In the genomic region with DNA sequence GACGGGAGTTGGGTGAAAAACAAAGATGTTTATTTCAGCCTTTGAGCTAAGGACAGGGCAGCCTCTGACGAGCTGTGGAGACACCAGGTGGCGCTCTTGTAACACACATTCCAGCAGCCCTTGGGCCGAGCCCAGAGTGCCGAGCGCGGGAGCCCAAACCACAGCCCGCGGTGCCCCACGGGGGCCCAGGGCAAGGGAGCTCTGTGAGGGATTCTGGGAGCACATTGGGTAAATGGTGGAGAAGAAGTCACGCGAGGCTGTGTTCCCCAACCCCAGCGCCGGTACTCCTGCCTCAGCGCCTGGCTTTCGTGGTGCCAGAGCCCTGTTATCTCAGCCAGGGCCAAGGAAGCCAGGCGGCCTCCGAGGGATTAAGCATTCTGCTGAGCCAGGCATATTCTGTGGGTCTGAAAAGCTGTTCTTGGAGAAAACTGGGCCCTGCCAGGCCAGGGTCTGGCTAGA, we compare ENCODE assay signal across 8 mouse cellular contexts. TPM values are rescaled to one million over a fixed set of nuclear protein-coding genes. Genes with fewer than 3 reads are reported as not detected.
A peak's percentile ranks its signal among the peaks of the same experiment; 100 is the strongest.
DNase-seq lines count a peak whose midpoint lies in the region; ATAC-seq and TF ChIP-seq lines count a peak whose summit lies in the region.

No protein-coding gene starts in this region.

- no peaks in the 10 kb centered on the region for H3K9me3 ChIP-seq in heart, embryonic 10.5 days
- H3K9me3 ChIP-seq in kidney, embryonic 14.5 days (ENCODE audit: control insufficient read depth, low read length), result no peaks in the 10 kb centered on the region
- no peaks in the 10 kb centered on the region for H3K9me3 ChIP-seq in limb, embryonic 15.5 days

- H3K4me1 ChIP-seq in bone marrow macrophage, adult 2 months (ENCODE audit: control insufficient read depth, insufficient read depth, low read length), result no peaks in the 10 kb centered on the region
- H3K4me1 ChIP-seq in embryonic fibroblast, embryonic 13.5 days (ENCODE audit: control insufficient read depth, insufficient read depth, low read length), result peaks cover 10% of the 10 kb centered on the region; the same call in 1 of the 2 replicates
- peaks cover 34% of the 10 kb centered on the region for H3K4me1 ChIP-seq in heart, embryonic 10.5 days
- H3K4me1 ChIP-seq in kidney, embryonic 14.5 days (ENCODE audit: control insufficient read depth, insufficient read depth, low read length), result peaks cover 16% of the 10 kb centered on the region
- peaks cover 38% of the 10 kb centered on the region for H3K4me1 ChIP-seq in limb, embryonic 15.5 days

- H3K36me3 ChIP-seq in heart, embryonic 10.5 days, result no peaks in the 10 kb centered on the region
- H3K36me3 ChIP-seq in kidney, embryonic 14.5 days (ENCODE audit: control insufficient read depth, insufficient read depth, low read length), result no peaks in the 10 kb centered on the region
- H3K36me3 ChIP-seq in limb, embryonic 15.5 days, result no peaks in the 10 kb centered on the region

- H3K27ac ChIP-seq in bone marrow macrophage, adult 2 months (ENCODE audit: insufficient read depth, low read depth, low read length), result no peak overlapping the region
- H3K27ac ChIP-seq in embryonic fibroblast, embryonic 13.5 days (ENCODE audit: insufficient read depth, low read length), result peak overlapping the region; percentile 3; the same call in 1 of the 2 replicates
- peak overlapping the region; percentile 90 for H3K27ac ChIP-seq in heart, embryonic 10.5 days
- H3K27ac ChIP-seq in kidney, embryonic 14.5 days (ENCODE audit: low read depth, low read length), result peak overlapping the region; percentile 62; the same call in 1 of the 2 replicates
- peak overlapping the region; percentile 91 for H3K27ac ChIP-seq in limb, embryonic 15.5 days

- DNase-seq in A20 (ENCODE audit: low read depth, low spot score), result peak; percentile 61
- DNase-seq in heart, embryonic 10.5 days (ENCODE audit: low spot score), result peak; percentile 91
- DNase-seq in monocyte, adult 2 months (ENCODE audit: low read depth in 1 of 2, low spot score in 2 of 2), result peak; percentile 33 to 46
- peak; percentile 38 to 59 for DNase-seq in spleen, postnatal 14 days (ENCODE audit: low spot score in 2 of 2)

- peak overlapping the region; percentile 29 for H3K4me2 ChIP-seq in kidney, embryonic 14.5 days (replicated peaks; ENCODE audit: low read depth, low read length)
- peak overlapping the region; percentile 54 for H3K4me2 ChIP-seq in limb, embryonic 15.5 days

- H3K27me3 ChIP-seq in heart, embryonic 10.5 days (ENCODE audit: insufficient read depth, poor library complexity, severe bottlenecking), result peaks cover 11% of the 10 kb centered on the region; the same call in 1 of the 2 replicates
- no peaks in the 10 kb centered on the region for H3K27me3 ChIP-seq in kidney, embryonic 14.5 days (ENCODE audit: control insufficient read depth, insufficient read depth, low read length)
- H3K27me3 ChIP-seq in limb, embryonic 15.5 days, result no peaks in the 10 kb centered on the region

- peak; percentile 90 for ATAC-seq in kidney, embryonic 14.5 days (ENCODE audit: low FRiP score, low TSS enrichment)
- peak; percentile 74 for ATAC-seq in limb, embryonic 15.5 days (ENCODE audit: insufficient number of reproducible peaks, low FRiP score, low TSS enrichment, low read depth)

- TF ChIP-seq POLR2A in bone marrow macrophage, adult 2 months (IDR thresholded peaks at IDR 0.05; ENCODE audit: borderline replicate concordance, low read depth, low read length), result no peak
- TF ChIP-seq POLR2A in embryonic fibroblast, embryonic 13.5 days (IDR thresholded peaks at IDR 0.05; ENCODE audit: low read depth, low read length), result no peak

- H3K9ac ChIP-seq in kidney, embryonic 14.5 days (ENCODE audit: low read depth, low read length), result peak overlapping the region; percentile 42; the same call in 1 of the 2 replicates
- no peak overlapping the region for H3K9ac ChIP-seq in limb, embryonic 15.5 days

- TF ChIP-seq CTCF in bone marrow macrophage, adult 2 months (IDR thresholded peaks at IDR 0.05; ENCODE audit: low read depth, low read length), result peak; percentile 76
- peak; percentile 93 for TF ChIP-seq CTCF in embryonic fibroblast, embryonic 13.5 days (IDR thresholded peaks at IDR 0.05; ENCODE audit: borderline replicate concordance, insufficient read depth, low read length)

- WGBS in heart, embryonic 10.5 days, result 4% methylated on average over 18 of the region's 18 CpGs
- WGBS in kidney, embryonic 14.5 days, result 3% methylated on average over 18 of the region's 18 CpGs
- 3% methylated on average over 18 of the region's 18 CpGs for WGBS in limb, embryonic 15.5 days

- no peak overlapping the region for H3K4me3 ChIP-seq in bone marrow macrophage, adult 2 months (ENCODE audit: insufficient read depth, low read length)
- H3K4me3 ChIP-seq in embryonic fibroblast, embryonic 13.5 days (ENCODE audit: insufficient read depth, low read length), result no peak overlapping the region
- H3K4me3 ChIP-seq in heart, embryonic 10.5 days, result peak overlapping the region; percentile 47
- peak overlapping the region; percentile 4; the same call in 1 of the 2 replicates for H3K4me3 ChIP-seq in kidney, embryonic 14.5 days (ENCODE audit: low read length)
- peak overlapping the region; percentile 22 for H3K4me3 ChIP-seq in limb, embryonic 15.5 days

RNA-seq across cellular contexts. Expression of a gene that starts 47.8 kb away (rescaled TPM):
- not detected in 2 replicates for polyA plus RNA-seq in bone marrow macrophage, adult 2 months (2012; ENCODE audit: insufficient read depth, insufficient read length, missing spikeins)
- not detected in 2 replicates for polyA plus RNA-seq in embryonic fibroblast, embryonic 13.5 days (2011; ENCODE audit: insufficient read length, low read depth, missing spikeins)
- 5.4 and 10.5 TPM in 2 replicates for polyA plus RNA-seq in heart, embryonic 10.5 days (2016; fragmentation: Nextera tagmentation; extraction: Ambion mirVana)
- polyA plus RNA-seq in kidney, embryonic 14.5 days (2014; fragmentation: Nextera tagmentation; extraction: Ambion mirVana), result 4.0 and 5.4 TPM in 2 replicates
- polyA plus RNA-seq in limb, embryonic 15.5 days (2015; fragmentation: Nextera tagmentation; extraction: Ambion mirVana), result 1.1 and 2.1 TPM in 2 replicates

RNA-seq across cellular contexts. Expression of a gene that starts 59.5 kb away (rescaled TPM):
- not detected in 2 replicates for polyA plus RNA-seq in bone marrow macrophage, adult 2 months (2012; ENCODE audit: insufficient read depth, insufficient read length, missing spikeins)
- polyA plus RNA-seq in embryonic fibroblast, embryonic 13.5 days (2011; ENCODE audit: insufficient read length, low read depth, missing spikeins), result 0.47 TPM in 1 of 2 replicates, not detected in the other
- polyA plus RNA-seq in heart, embryonic 10.5 days (2016; fragmentation: Nextera tagmentation; extraction: Ambion mirVana), result 1.1 and 1.5 TPM in 2 replicates
- polyA plus RNA-seq in kidney, embryonic 14.5 days (2014; fragmentation: Nextera tagmentation; extraction: Ambion mirVana), result 4.4 and 4.9 TPM in 2 replicates
- polyA plus RNA-seq in limb, embryonic 15.5 days (2015; fragmentation: Nextera tagmentation; extraction: Ambion mirVana), result 22.1 and 22.8 TPM in 2 replicates

Comparison
In these comparisons a context has a peak if more than half of its experiments do, and no peak if none do; other contexts are left out.
1. DNase-seq: peak in every context shown above with its lines; median percentile 91 in heart, embryonic 10.5 days; 61 in A20; 48 in spleen, postnatal 14 days; 40 in monocyte, adult 2 months.
2. H3K4me3 ChIP-seq: peak in heart, embryonic 10.5 days (single experiment), kidney, embryonic 14.5 days (single experiment) and limb, embryonic 15.5 days (single experiment); none in bone marrow macrophage, adult 2 months (single experiment) and embryonic fibroblast, embryonic 13.5 days (single experiment).